Mouse (Mus musculus) neural tube, embryonic 10.5 days (tissue): ENCODE data around the gene Rbks.
"Not testable (repeated sequence)": the region's sequence is repeated elsewhere in the genome, so short reads cannot be mapped to it uniquely, and the experiment has no call there.

ENCODE experiments used
- DNase-seq: peaks from one replicate; pipeline ENCODE4 v3.0.0-alpha.2; 2017; ENCODE audit warnings: low spot score; ENCODE audit errors: extremely low spot score

Rbks gene

GRCm38 (mm10) chr5:31627562-31628526 is 69.6 kb downstream of the Rbks start:
- DNase-seq, result no peak

DNA sequence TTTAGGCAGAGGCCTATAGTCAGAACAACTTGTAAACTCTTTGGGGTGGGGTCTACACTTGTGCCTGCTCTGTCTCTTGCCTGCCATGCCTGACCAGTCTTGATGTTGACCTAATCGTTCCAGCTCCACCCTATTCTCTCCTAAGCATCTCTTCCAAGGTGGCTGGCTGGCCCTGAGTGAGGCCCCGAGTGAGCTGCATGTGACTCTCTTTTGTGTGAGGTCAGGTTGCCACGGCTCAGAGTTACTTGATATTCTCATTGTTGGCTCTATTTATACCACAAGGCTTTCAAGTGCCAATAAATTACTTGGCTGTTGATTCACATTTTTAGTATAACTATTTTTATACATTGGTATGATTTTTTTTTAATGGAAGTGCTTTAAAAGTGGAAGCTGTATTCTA is 70.3 kb downstream of the Rbks start:
- DNase-seq, result no peak

GRCm38 (mm10) chr5:31620326-31620725 is 77.1 kb downstream of the Rbks start:
- DNase-seq, result no peak

GRCm38 (mm10) chr5:31614339-31615025 is 82.9 kb downstream of the Rbks start:
- no peak for DNase-seq

DNA sequence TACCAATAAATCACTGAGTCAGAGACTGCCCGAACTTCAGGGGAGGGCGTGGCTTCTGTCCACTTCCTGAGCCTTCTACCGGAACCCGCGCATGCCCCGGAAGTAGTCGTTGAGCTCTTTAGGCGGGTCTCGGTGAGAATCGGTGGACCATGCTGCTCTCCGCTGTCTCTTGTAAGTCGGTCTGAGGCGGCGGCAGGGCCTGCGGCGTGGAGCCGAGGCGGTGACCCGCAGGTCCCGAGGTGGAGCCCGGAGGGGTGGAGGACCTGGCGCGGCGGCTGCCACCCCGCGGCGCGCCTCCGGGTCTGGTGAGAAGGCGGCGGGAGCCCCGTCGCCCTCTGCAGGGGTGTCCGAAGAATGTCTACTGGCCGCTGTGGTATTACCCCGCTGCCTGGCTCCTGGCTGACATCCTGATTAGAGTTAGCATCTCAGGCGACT is 83.6 kb downstream of the Rbks start:
- DNase-seq, result peak; percentile 91

DNA sequence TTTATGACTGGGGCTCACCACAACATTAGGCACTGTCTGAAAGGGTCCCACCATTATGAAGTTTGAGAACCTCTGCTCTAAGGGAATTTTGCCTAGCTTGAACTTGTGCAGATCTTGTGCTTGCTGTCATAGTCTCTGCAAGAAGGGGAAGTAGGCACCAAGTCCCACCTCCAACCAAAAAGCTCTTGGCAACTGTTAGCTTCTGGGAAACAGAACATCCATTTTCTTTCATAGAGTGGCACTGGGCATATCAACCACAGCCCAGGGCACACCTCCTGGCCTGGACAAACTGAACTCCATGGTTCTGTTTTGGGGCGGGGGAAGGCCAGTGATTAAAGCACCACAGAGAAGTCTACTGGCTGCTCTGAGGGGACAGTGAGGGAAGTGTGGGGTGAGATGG is 86.2 kb downstream of the Rbks start:
- no peak for DNase-seq

- no peak for DNase-seq
These were observed 86.9 kb downstream of the Rbks start for GRCm38 (mm10) chr5:31610376-31611086.

DNA sequence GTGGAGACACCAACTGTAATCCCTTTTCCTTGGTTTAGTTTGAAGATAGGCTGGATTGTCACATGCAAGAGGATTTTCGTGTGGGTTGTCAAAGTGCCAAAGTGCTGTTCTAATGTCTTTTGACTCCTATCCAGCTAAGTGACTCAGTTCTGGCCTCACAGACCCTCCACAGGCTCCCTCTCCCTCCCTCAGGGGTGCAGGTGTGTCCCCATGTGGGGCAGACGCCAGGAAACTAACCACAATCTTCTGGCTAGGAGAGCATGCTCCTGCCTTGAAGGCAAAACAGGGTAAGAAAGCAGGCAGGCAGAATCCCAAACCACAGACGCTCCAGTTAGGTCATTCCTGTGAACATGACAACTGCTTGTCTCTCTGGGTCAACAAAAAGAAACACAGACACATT is 91.3 kb downstream of the Rbks start:
- DNase-seq, result no peak

- no peak for DNase-seq
These were observed 93.7 kb downstream of the Rbks start for GRCm38 (mm10) chr5:31603766-31604165.

- DNase-seq, result no peak
These were observed 95.0 kb downstream of the Rbks start for GRCm38 (mm10) chr5:31602377-31602776.

GRCm38 (mm10) chr5:31601162-31601722 is 96.2 kb downstream of the Rbks start:
- no peak for DNase-seq

DNA sequence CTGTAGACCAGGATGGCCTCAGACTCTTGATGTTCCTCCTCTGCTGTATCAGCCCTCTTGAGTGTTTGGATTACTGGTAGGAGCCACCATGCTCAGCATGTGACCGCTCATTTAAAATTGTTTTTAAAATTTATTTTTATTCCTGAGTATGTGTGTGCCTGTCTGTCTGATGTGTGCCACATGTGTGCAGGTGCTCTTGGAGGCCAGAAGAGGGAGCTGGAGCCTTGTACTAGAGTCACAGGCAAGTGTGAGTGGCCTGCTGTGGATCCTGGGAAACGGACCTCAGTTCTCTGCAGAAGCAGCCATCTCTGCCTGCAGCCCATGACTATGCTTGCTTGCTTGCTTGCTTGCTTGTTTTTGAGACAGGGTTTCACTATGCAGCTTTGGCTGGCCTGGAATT is 98.3 kb downstream of the Rbks start:
- no peak for DNase-seq

DNA sequence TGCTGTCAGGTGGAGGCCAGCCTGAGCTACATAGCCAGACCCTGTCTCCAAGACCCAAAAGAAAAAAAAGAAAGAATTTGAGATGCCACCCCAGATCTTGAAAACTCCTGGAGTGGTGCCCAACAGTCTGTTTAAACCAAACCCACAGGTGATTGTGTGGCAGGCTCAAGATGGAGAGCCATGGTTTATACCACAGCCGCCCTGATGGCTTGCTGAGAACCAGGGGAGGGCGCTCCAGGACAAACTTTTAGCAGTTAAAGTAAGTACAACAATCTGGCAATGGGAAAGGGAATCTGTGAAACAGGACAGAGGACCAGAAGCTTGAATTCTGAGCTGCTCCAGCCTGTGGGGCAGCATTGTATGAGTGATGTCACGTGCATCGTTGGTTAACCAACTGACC is 98.8 kb downstream of the Rbks start:
- no peak for DNase-seq

DNA sequence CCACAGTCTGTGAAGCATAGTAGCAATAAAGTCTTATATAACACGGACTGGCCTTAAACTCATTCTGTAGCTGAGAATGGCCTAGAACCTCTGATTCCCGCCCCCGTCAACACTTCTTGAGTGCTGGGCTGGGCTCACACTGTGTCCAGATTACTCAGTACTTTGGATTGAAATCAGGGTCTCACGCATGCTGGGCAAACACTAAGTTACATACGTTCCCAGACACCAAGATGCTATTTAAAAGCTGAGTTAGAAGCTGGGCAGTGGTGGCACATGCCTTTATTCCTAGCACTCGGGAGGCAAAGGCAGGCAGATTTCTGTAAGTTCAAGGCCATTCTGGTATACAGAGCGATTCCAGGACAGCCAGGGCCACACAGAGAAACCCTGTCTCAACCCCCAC is 99.3 kb downstream of the Rbks start:
- no peak for DNase-seq

DNA sequence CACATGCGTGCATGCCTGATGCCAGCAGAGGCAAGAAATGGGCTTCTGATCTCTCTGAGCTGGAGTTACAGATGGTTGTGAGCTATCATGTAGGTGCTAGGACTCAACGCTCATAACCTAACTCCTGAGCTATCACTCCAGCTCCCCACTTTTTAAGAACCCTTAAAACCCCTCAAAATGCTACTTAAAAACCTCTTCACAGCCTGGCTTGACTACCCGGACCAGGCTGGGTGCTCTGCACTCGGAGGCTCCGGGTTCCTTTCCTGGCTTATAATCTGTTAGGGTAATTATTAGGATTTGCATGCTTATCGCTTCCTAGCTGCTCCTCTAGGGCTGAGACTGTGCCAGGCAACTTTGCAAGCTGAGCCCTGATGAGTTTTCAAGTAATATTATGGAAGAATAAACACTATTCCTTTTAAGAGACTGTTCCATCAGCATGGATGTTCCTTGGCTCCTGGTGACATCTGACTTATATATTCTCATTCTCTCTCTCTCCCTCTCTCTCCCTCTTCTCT is 99.9 kb downstream of the Rbks start:
- no peak for DNase-seq

DNA sequence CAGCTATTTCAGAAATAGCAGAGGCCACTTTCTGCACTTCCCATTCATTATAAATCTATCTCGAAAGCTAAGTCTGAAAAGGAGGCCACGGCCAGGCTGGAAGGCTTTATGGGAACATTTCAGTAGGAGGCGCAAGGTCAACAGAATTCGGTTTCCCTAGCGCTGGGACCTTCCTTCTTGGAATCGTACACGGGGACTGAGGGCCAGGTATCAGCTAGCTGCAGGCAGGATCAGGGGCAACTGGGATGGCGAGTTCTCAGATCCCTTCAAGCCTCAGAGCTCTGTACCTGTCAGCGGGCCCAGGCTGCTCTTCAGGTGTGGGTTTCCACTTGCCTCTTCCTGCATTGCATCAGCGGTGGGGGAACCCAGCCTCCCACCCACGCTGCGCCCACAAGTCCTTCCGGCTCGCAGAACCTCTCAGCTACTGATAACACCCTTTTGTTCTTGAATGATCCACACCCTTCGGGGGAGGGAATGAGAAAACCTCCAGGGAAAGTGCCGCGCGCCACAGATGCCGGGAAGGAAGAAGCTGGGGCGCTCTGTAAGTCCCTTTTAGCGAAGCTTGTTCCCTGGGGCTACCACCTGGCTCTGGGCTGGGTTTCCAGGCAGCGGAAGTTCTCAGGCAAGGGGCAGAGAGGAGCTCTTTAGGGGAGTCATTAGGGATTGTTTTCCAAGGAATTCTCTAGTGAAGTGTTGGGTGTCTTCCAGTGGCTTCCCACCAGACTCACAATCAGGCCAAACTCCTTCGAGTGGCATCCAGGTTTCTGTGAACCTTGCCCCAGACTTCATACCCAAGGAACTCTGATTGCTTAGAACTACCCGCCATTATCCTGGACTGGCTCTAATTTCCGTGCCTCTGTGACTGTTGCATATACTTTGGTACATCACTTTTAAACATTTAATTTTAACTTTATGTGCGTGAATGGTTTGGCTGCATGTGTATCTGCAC is 100.7 kb downstream of the Rbks start, which contains the start of gene Mrpl33:
Gene Mrpl33, plus strand, starts transcription at position 455 of the 949 bp plus-strand sequence.
- peak; percentile 45 for DNase-seq

DNA sequence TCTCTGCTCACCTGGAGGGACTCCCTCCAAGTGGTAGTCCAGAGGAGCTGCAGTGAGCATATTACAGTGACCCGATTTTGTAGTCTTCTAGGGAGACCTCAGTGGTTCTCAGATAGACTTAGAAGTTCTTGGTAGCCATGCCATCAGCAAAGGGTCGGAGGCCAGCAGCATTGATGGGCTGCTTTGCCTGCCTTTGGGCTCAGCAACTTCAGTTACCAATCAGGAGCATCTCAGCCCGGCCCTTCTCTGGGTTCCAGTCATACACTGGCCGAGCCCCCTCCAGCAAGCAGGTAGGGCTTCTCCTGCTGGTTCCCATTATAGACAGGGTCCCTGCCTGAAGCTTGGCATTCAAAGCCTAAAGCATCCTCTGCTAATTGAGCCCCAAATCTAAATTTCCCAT is 101.6 kb downstream of the Rbks start:
- no peak for DNase-seq

DNA sequence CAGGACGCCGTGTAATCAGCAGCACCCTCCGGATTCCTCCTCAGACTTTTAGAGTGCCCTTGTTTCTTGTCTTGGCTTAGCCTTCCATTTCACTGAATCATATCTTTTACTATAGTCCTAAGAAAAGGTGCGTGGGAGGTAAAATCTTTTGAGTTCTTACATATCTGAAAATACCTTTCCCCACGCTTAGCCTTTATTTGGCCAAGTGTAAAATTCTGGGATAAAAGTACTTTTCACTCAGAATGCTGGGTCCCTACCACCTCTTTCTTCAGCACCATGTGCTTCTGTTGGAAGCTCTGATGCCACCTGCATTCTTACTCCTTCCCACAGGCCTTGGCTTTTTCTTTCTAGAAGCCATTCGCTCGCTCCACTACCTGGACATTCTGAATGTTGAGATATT is 106.3 kb downstream of the Rbks start:
- no peak for DNase-seq

DNA sequence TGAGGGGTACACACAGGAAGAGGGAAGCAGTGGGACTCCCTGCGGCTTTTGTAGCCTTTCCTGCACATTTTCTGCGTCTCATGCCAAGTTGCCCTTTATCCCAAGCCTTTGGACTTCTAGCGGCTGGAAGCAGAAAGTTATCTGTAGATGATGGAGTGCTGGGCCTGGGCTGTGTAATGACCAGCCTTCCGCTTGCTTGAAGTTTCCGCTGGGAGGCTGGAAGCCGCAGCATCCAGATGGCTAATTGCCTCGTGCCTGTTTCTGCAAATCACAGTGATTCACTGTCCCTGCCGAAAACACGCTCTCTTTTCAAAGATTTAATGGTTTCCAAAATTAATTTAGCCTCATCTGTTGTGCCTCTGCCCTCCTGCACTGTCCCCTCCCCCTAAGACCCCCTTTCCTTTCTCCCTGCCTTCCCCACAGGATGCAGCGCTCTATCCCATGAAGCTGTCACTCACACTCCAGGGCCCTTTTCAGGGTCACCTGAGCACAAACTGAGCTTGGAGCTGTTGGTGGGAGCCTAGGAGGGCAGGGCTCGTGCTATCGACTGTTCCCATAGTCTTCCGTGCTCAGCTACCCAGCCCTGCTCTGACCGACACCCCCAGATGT is 107.6 kb downstream of the Rbks start:
- no peak for DNase-seq

DNA sequence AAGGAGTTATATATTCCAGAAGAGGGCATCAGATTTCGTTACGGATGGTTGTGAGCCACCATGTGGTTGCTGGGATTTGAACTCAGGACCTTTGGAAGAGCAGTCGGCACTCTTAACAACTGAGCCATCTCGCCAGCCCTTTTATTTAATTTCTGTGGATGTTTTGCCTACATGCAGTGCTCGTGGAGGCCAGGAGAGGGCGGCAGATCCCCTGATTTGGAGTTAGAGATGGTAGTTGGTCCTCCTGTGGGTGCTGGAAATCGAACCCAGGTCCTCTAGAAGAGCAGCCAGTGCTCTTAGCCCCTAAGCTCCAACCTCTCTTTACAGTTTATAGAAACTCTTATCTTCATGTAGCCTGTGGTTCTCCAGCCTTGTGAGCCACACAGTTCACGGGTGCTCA is 108.8 kb downstream of the Rbks start:
- DNase-seq, result not testable (repeated sequence)
